Mouse (Mus musculus) forebrain, embryonic 12.5 days (tissue): ENCODE data around the gene Dtx2. TPM values are rescaled to one million over a fixed set of nuclear protein-coding genes. Genes with fewer than 3 reads are reported as not detected.
A peak's percentile ranks its signal among the peaks of the same experiment; 100 is the strongest.

Experiments used
- ATAC-seq: fragments of 200-750 bp; cut with Nextera tagmentation; 2 replicates; pipeline ENCODE4 v1.8.0; 2017; ENCODE audit warnings: moderate TSS enrichment; ENCODE audit not compliant: low FRiP score
- H3K27ac ChIP-seq: fragments of 300-500 bp; sonication (generic); 2 replicates; pipeline ENCODE4 v1.5.1; 2016; ENCODE audit warnings: mild to moderate bottlenecking
- H3K27me3 ChIP-seq: fragments of 300-500 bp; sonication (generic); 2 replicates; pipeline ENCODE4 v1.6.1; 2016; ENCODE audit warnings: mild to moderate bottlenecking
- H3K36me3 ChIP-seq: fragments of 300-500 bp; sonication (generic); replicated peaks from 2 replicates; pipeline ENCODE4 v1.6.1; 2016; ENCODE audit warnings: mild to moderate bottlenecking
- H3K4me1 ChIP-seq: fragments of 300-500 bp; sonication (generic); 2 replicates; pipeline ENCODE4 v1.6.1; 2016
- H3K4me2 ChIP-seq: fragments of 300-500 bp; sonication (generic); 2 replicates; pipeline ENCODE4 v1.6.1; 2016; ENCODE audit warnings: mild to moderate bottlenecking, moderate library complexity
- H3K4me3 ChIP-seq: fragments of 300-500 bp; sonication (generic); replicated peaks from 2 replicates; pipeline ENCODE4 v1.5.1; 2016; ENCODE audit warnings: mild to moderate bottlenecking
- H3K9ac ChIP-seq: fragments of 300-500 bp; sonication (generic); 2 replicates; pipeline ENCODE4 v1.6.1; 2016; ENCODE audit warnings: mild to moderate bottlenecking
- H3K9me3 ChIP-seq: fragments of 300-500 bp; sonication (generic); 2 replicates; pipeline ENCODE4 v1.6.1; 2016
- WGBS: fragments of 180-500 bp; shearing (Covaris S2); methylation state at CpG from one replicate; pipeline ENCODE4 v1.1.7; 2016; 5-methylcytosine and 5-hydroxymethylcytosine counted together
- polyA plus RNA-seq: library from polyadenylated mRNA; unstranded; fragments of >200 nt; fragmentation: Nextera tagmentation; extraction: Ambion mirVana; gene quantifications from 2 replicates; pipeline ENCODE4 v1.2.1, GENCODE M21; 2016

Gene Dtx2
- polyA plus RNA-seq, 1 experiment from 2014 or later = 29.7 TPM

GRCm38 (mm10) chr5:136014877-136015276 lies 20.3 kb downstream of the Dtx2 start:
- Histone ChIP-seq H3K9me3 (no peaks in the 10 kb centered on the region), H3K27ac (no peak overlapping the region), H3K4me2 (no peak overlapping the region), H3K27me3 (no peaks in the 10 kb centered on the region), H3K4me3 (no peak overlapping the region), H3K36me3 (peaks cover 53% of the 10 kb centered on the region), H3K4me1 (0 out of 2 replicates have a peak, but pooled peaks cover 6% of the 10 kb centered on the region), H3K9ac (no peak overlapping the region)
- 86% methylated on average over 10 of the region's 10 CpGs for WGBS
- ATAC-seq = no peak

DNA sequence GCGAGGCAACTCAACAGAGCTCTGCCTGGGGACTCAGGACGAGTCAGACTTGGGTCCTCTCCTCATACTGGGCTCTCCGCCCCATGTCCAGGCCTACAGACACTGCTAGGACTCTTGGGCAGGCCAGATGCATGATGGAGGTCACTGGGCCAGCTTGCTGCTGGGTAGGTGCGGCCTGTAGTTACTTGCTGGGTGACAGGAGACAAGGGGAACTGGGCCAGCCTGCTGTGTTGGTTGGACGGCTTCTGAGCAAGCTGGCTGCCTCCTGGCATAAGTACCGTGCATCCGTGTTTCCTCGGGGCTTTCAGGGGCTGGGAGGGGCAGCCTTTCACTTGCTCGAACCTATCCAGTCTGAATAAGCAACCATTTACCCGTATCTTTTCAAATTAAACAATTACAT lies 21.0 kb downstream of the Dtx2 start:
- no peak for ATAC-seq
- no peak overlapping the region for H3K27ac ChIP-seq
- no peaks in the 10 kb centered on the region for H3K9me3 ChIP-seq
- no peak overlapping the region for H3K4me3 ChIP-seq
- H3K4me1 ChIP-seq = 0 out of 2 replicates have a peak, but pooled peaks cover 6% of the 10 kb centered on the region
- H3K9ac ChIP-seq = no peak overlapping the region
- H3K27me3 ChIP-seq = no peaks in the 10 kb centered on the region
- 76% methylated on average over 10 of the region's 10 CpGs for WGBS
- peaks cover 47% of the 10 kb centered on the region for H3K36me3 ChIP-seq
- H3K4me2 ChIP-seq = no peak overlapping the region

GRCm38 (mm10) chr5:136016014-136016876 lies 21.6 kb downstream of the Dtx2 start:
- H3K27ac ChIP-seq = peak overlapping the region; percentile 26; the same call in 1 of the 2 replicates
- H3K9ac ChIP-seq = no peak overlapping the region
- H3K9me3 ChIP-seq = no peaks in the 10 kb centered on the region
- H3K4me1 ChIP-seq = 0 out of 2 replicates have a peak, but pooled peaks cover 6% of the 10 kb centered on the region
- no peak overlapping the region for H3K4me3 ChIP-seq
- ATAC-seq = no peak
- 76% methylated on average over 10 of the region's 10 CpGs for WGBS
- H3K4me2 ChIP-seq = no peak overlapping the region
- H3K36me3 ChIP-seq = peaks cover 42% of the 10 kb centered on the region
- H3K27me3 ChIP-seq = no peaks in the 10 kb centered on the region

- Histone ChIP-seq H3K4me3 (no peak overlapping the region), H3K9ac (no peak overlapping the region), H3K27ac (no peak overlapping the region), H3K4me2 (no peak overlapping the region), H3K4me1 (0 out of 2 replicates have a peak, but pooled peaks cover 6% of the 10 kb centered on the region), H3K9me3 (no peaks in the 10 kb centered on the region), H3K27me3 (no peaks in the 10 kb centered on the region), H3K36me3 (peaks cover 37% of the 10 kb centered on the region)
- no peak for ATAC-seq
- WGBS = 88% methylated on average over 6 of the region's 6 CpGs
Observed at GRCm38 (mm10) chr5:136017262-136017661, 22.7 kb downstream of the Dtx2 start.

DNA sequence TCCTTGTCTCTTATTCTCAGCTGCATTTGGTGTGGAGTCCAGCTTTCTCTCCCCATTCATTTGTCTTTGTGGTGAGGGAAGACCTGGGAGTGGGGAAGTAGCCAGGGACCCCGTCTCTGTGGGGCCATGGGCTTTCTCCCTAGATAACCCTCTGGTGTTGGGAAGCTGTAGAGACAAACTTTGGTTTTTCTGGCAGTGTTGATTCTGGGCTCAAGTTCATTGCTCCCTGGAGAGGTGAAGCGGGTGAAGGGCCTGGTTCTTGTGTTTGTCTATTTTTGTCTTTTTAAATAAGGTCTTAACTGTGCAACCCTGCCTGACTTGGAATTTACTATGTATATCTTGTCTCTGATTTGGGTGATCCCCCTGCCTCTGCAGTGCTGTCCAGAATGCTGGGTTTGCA lies 24.1 kb downstream of the Dtx2 start:
- Histone ChIP-seq H3K4me3 (no peak overlapping the region), H3K36me3 (peaks cover 23% of the 10 kb centered on the region), H3K27me3 (no peaks in the 10 kb centered on the region), H3K9ac (no peak overlapping the region), H3K27ac (no peak overlapping the region), H3K4me2 (no peak overlapping the region), H3K9me3 (no peaks in the 10 kb centered on the region), H3K4me1 (0 out of 2 replicates have a peak, but pooled peaks cover 6% of the 10 kb centered on the region)
- no peak for ATAC-seq
- WGBS = 86% methylated on average over 2 of the region's 2 CpGs

GRCm38 (mm10) chr5:136019907-136020306 lies 25.3 kb downstream of the Dtx2 start:
- Histone ChIP-seq H3K9me3 (no peaks in the 10 kb centered on the region), H3K27me3 (no peaks in the 10 kb centered on the region), H3K4me1 (0 out of 2 replicates have a peak, but pooled peaks cover 6% of the 10 kb centered on the region), H3K4me2 (no peak overlapping the region), H3K27ac (no peak overlapping the region), H3K4me3 (no peak overlapping the region), H3K36me3 (peaks cover 21% of the 10 kb centered on the region), H3K9ac (no peak overlapping the region)
- no peak for ATAC-seq
- WGBS = 46% methylated on average over 1 of the region's 1 CpGs

- 89% methylated on average over 3 of the region's 3 CpGs for WGBS
- Histone ChIP-seq H3K9me3 (no peaks in the 10 kb centered on the region), H3K4me2 (no peak overlapping the region), H3K27ac (no peak overlapping the region), H3K4me3 (no peak overlapping the region), H3K9ac (no peak overlapping the region), H3K27me3 (no peaks in the 10 kb centered on the region), H3K4me1 (no peaks in the 10 kb centered on the region), H3K36me3 (peaks cover 35% of the 10 kb centered on the region)
- no peak for ATAC-seq
Observed at GRCm38 (mm10) chr5:136025712-136026111, 31.1 kb downstream of the Dtx2 start.

DNA sequence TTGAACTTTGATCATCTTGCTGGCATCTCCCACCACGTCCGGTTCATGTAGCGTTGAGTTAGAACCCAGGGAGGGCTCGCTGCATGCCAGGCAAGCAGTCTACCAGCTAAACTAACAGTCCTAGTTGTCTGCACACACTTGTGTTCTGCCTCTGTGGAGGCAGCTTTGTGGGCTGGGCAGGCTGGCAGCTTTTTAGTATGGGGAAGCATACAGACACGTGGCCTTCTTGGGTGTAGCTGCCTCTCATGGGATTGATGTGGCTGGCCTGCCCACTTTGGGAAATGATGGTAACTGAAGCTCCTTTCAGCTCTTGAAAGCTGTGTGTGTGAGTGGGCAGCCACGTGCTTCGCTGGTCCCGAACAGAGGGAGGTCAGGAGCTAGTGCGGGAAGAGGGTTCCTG lies 32.3 kb downstream of the Dtx2 start:
- Histone ChIP-seq H3K9me3 (no peaks in the 10 kb centered on the region), H3K4me3 (no peak overlapping the region), H3K27me3 (no peaks in the 10 kb centered on the region), H3K27ac (no peak overlapping the region), H3K36me3 (peaks cover 42% of the 10 kb centered on the region), H3K4me2 (no peak overlapping the region), H3K9ac (no peak overlapping the region), H3K4me1 (no peaks in the 10 kb centered on the region)
- no peak for ATAC-seq
- 86% methylated on average over 9 of the region's 9 CpGs for WGBS

GRCm38 (mm10) chr5:136027612-136028311 lies 33.2 kb downstream of the Dtx2 start:
- Histone ChIP-seq H3K27me3 (no peaks in the 10 kb centered on the region), H3K9ac (no peak overlapping the region), H3K4me1 (no peaks in the 10 kb centered on the region), H3K4me3 (no peak overlapping the region), H3K9me3 (no peaks in the 10 kb centered on the region), H3K27ac (no peak overlapping the region), H3K4me2 (no peak overlapping the region), H3K36me3 (peaks cover 49% of the 10 kb centered on the region)
- 78% methylated on average over 11 of the region's 11 CpGs for WGBS
- ATAC-seq = no peak

DNA sequence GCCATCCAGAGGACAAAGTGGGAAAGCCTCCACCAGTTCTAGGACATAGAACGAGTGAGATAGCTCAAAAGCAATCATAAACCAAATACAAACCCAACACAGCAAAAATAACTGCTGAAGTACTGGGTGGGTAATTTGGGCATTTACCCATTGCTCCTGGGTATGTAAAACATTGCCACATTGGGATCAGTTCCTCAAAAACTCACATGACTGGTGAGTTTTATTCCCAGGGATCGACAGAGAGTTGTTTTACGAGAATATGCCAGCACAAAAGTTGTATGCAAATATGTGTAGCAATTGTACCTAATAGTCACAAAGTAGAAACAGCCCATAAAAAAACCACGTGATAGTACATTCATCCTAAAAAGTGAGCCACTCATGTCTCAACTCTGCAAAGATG lies 40.3 kb downstream of the Dtx2 start:
- peaks cover 30% of the 10 kb centered on the region for H3K36me3 ChIP-seq
- no peaks in the 10 kb centered on the region for H3K27me3 ChIP-seq
- no peak overlapping the region for H3K27ac ChIP-seq
- ATAC-seq = no peak
- H3K4me3 ChIP-seq = no peak overlapping the region
- no peaks in the 10 kb centered on the region for H3K9me3 ChIP-seq
- H3K4me2 ChIP-seq = no peak overlapping the region
- H3K4me1 ChIP-seq = 0 out of 2 replicates have a peak, but pooled peaks cover under 1% of the 10 kb centered on the region
- H3K9ac ChIP-seq = no peak overlapping the region
- WGBS = 76% methylated on average over 4 of the region's 4 CpGs

GRCm38 (mm10) chr5:136035285-136035684 lies 40.7 kb downstream of the Dtx2 start:
- Histone ChIP-seq H3K4me3 (no peak overlapping the region), H3K4me2 (no peak overlapping the region), H3K27me3 (no peaks in the 10 kb centered on the region), H3K36me3 (peaks cover 26% of the 10 kb centered on the region), H3K9ac (no peak overlapping the region), H3K9me3 (no peaks in the 10 kb centered on the region), H3K27ac (no peak overlapping the region), H3K4me1 (0 out of 2 replicates have a peak, but pooled peaks cover 2% of the 10 kb centered on the region)
- no peak for ATAC-seq
- 83% methylated on average over 1 of the region's 1 CpGs for WGBS

GRCm38 (mm10) chr5:136036667-136037066 lies 42.1 kb downstream of the Dtx2 start:
- 0 out of 2 replicates have a peak, but pooled peaks cover 2% of the 10 kb centered on the region for H3K4me1 ChIP-seq
- WGBS = 87% methylated on average over 1 of the region's 1 CpGs

More at GRCm38 (mm10) chr5:136036667-136037066, 42.1 kb downstream of the Dtx2 start:
- no peak overlapping the region for H3K4me3 ChIP-seq
- no peak overlapping the region for H3K27ac ChIP-seq
- H3K36me3 ChIP-seq = peaks cover 14% of the 10 kb centered on the region
- no peak overlapping the region for H3K4me2 ChIP-seq
- no peak overlapping the region for H3K9ac ChIP-seq
- no peaks in the 10 kb centered on the region for H3K27me3 ChIP-seq
- no peaks in the 10 kb centered on the region for H3K9me3 ChIP-seq
- ATAC-seq = no peak
